ENCODE assay signal across 24 mouse cellular contexts in the genomic region with DNA sequence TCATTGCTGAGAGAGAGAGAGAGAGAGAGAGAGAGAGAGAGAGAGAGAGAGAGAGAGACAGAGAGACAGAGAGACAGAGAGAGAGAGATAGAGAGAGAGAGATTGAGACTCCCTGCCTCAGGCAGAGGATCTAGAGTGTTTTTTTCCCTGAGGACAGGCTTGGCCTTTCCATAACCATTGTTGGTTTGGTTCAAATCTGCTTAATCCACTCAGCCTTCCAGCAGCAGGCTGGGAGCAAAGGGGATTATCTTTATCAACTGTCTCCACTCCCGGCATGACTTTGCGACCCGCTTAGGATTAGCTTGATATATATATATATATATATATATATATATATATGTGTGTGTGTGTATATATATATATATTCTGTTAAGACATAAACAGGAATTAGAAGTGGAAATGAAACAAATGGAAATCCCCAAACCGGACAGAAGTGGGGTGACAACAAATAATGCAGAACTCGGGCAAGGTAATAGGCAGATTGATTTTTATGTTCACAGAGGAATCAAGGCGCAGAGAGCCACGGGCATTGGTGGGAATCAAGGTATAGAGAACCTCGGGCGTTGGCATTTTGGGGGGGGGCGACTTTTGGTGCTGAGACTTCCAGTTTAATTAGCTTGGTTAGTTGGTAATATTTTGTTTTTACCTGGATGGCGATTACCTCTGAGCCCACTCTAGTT. TPM values are rescaled to one million over a fixed set of nuclear protein-coding genes. Genes with fewer than 3 reads are reported as not detected.
A peak's percentile ranks its signal among the peaks of the same experiment; 100 is the strongest.
DNase-seq lines count a peak whose midpoint lies in the region; ATAC-seq and TF ChIP-seq lines count a peak whose summit lies in the region.
"Had no signal": no experiment of that assay in that cellular context is flagged by ENCODE, and none has a peak within 500 bp of the region (broad histone marks: within the 10 kb centered on the region; RNA-seq: fewer than 3 reads in every experiment).

No protein-coding gene starts in this region.

- no peak for DNase-seq in spleen, adult 2 months (ENCODE audit: low read depth in 1 of 2, low spot score in 2 of 2)
- no peak for DNase-seq in spleen, adult 18-20 months
- DNase-seq in retina, postnatal 7 days (ENCODE audit: low read depth, low spot score), result peak; percentile 20
- no peak for DNase-seq in gastrocnemius, postnatal 4 days (ENCODE audit: low spot score in 2 of 2)
- no peak for DNase-seq in cerebellum, postnatal 4 days (ENCODE audit: low spot score in 2 of 2)
- DNase-seq in cerebellum, adult 2 months, result no peak
- DNase-seq: adrenal gland, adult 8-10 months; adrenal gland, postnatal 25 days; cerebellum, adult 18-20 months; cerebellum, adult 9-11 months; cerebellum, postnatal 25 days; embryo, embryonic 11 days; gastrocnemius, postnatal 10 days; gastrocnemius, postnatal 36 days; heart, adult 11 months had no signal

- peaks cover 7% of the 10 kb centered on the region; the same call in 1 of the 2 replicates for H3K4me1 ChIP-seq in spleen, adult 2 months (ENCODE audit: control insufficient read depth, insufficient read depth, insufficient read length)
- no peaks in the 10 kb centered on the region for H3K4me1 ChIP-seq in cerebellum, adult 2 months (ENCODE audit: control insufficient read depth, insufficient read depth, low read length)
- H3K4me1 ChIP-seq: embryonic facial prominence, embryonic 10.5 days; forebrain, embryonic 15.5 days had no signal

- no peaks in the 10 kb centered on the region for H3K27me3 ChIP-seq in spleen, adult 2 months (ENCODE audit: control insufficient read depth, insufficient read depth, low read length)
- H3K27me3 ChIP-seq in cerebellum, adult 2 months (ENCODE audit: control insufficient read depth, insufficient read depth, low read length), result no peaks in the 10 kb centered on the region
- H3K27me3 ChIP-seq: embryonic facial prominence, embryonic 13.5 days; forebrain, embryonic 12.5 days; forebrain, embryonic 15.5 days; hindbrain, embryonic 12.5 days; hindbrain, embryonic 15.5 days had no signal

- no peak for TF ChIP-seq CTCF in spleen, adult 2 months (IDR thresholded peaks at IDR 0.05; ENCODE audit: extremely low read depth, insufficient read depth, insufficient read length, insufficient replicate concordance)
- TF ChIP-seq CTCF in cerebellum, adult 2 months (IDR thresholded peaks at IDR 0.05; ENCODE audit: borderline replicate concordance, insufficient read depth, low read depth, low read length), result no peak

- peak overlapping the region; percentile 57 for H3K27ac ChIP-seq in spleen, adult 2 months (ENCODE audit: insufficient read depth, low read length)
- no peak overlapping the region for H3K27ac ChIP-seq in cerebellum, adult 2 months (ENCODE audit: insufficient read depth, low read length)
- H3K27ac ChIP-seq: embryonic facial prominence, embryonic 10.5 days; embryonic facial prominence, embryonic 13.5 days; forebrain, embryonic 12.5 days; forebrain, embryonic 15.5 days; hindbrain, embryonic 12.5 days; hindbrain, embryonic 15.5 days had no signal

- peak overlapping the region; percentile 15 for H3K4me3 ChIP-seq in spleen, adult 2 months (ENCODE audit: extremely low read depth, insufficient read depth, insufficient read length)
- H3K4me3 ChIP-seq in cerebellum, adult 2 months (replicated peaks; ENCODE audit: insufficient read depth, low read depth, low read length), result no peak overlapping the region
- H3K4me3 ChIP-seq: embryonic facial prominence, embryonic 10.5 days; embryonic facial prominence, embryonic 13.5 days; erythroblast, embryonic 14.5 days; forebrain, embryonic 12.5 days; forebrain, embryonic 15.5 days; hindbrain, embryonic 12.5 days; hindbrain, embryonic 15.5 days had no signal

- 62% methylated on average over 11 of the region's 11 CpGs for WGBS in spleen, adult 2 months
- 91% methylated on average over 11 of the region's 11 CpGs for WGBS in cerebellum, adult 2 months

- H3K36me3 ChIP-seq in spleen, adult 2 months (ENCODE audit: control insufficient read depth, insufficient read depth, low read length), result no peaks in the 10 kb centered on the region
- H3K36me3 ChIP-seq: embryonic facial prominence, embryonic 10.5 days; embryonic facial prominence, embryonic 13.5 days; forebrain, embryonic 12.5 days; forebrain, embryonic 15.5 days; hindbrain, embryonic 12.5 days; hindbrain, embryonic 15.5 days had no signal

- ATAC-seq in neutrophil, adult 5-6 weeks (ENCODE audit: extremely low read depth, insufficient number of reproducible peaks, low FRiP score, poor library complexity, severe bottlenecking), result peak; percentile 39; the same call in 1 of the 2 replicates
- ATAC-seq: activated CD4-positive, CD25-positive, alpha-beta regulatory T cell, adult 4 months; forebrain, embryonic 15.5 days had no signal

- no peak for TF ChIP-seq POLR2A in spleen, adult 2 months (IDR thresholded peaks at IDR 0.05; ENCODE audit: low read depth, low read length)
- TF ChIP-seq POLR2A in cerebellum, adult 2 months (IDR thresholded peaks at IDR 0.05; ENCODE audit: borderline replicate concordance, insufficient read depth, low read length), result no peak

RNA-seq across cellular contexts. Expression of gene Tgfbr2, which starts 22.5 kb away (rescaled TPM):
- polyA plus RNA-seq in spleen, adult 2 months (2012; rRNA removed), result 57.1 and 77.5 TPM in 2 replicates
- total RNA-seq in neutrophil, adult 5-6 weeks (2017), result 131 and 138 TPM in 2 replicates
- total RNA-seq in gastrocnemius, postnatal 4 days (2021), result 10 to 100 TPM; 69.6 to 71.1 TPM
- 7.6 and 8.1 TPM in 2 replicates for polyA plus RNA-seq in cerebellum, adult 2 months (2012; rRNA removed)
